Mouse (Mus musculus): ENCODE measurements around the gene Mical2.

DNA sequence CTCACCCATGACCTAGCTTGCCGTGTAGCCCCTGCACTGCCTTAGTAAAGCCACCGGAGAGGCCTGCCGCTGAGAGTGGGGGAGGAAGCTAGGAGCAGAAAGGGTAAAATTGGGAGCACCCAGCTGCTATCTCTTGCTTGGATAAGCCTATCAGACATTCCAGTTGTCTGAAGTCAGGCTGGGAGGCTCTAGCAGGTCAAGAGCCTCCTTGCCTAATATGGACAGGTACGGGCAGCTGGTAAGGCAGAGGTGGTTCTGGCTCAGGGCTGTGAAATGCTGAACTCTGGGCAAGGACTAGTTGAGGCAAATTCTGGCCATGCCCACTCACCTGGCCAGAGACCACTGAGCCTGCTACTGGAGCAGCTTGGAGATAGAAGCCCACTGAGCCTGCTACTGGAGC, 51.2 kb downstream of the Mical2 start:
- TF ChIP-seq GATA1 (IDR thresholded peaks at IDR 0.05; ENCODE audit: low read length) (no peak), TAL1 (IDR thresholded peaks at IDR 0.05; ENCODE audit: low read length) (no peak)

All from erythroblast, embryonic 14.5 days (primary cell).